Mouse (Mus musculus): ENCODE results near the gene Sh3bgrl2. TPM values are rescaled to one million over a fixed set of nuclear protein-coding genes. Genes with fewer than 3 reads are reported as not detected.

Gene Sh3bgrl2
- polyA plus RNA-seq, 1 experiment = 7.3 TPM

DNA sequence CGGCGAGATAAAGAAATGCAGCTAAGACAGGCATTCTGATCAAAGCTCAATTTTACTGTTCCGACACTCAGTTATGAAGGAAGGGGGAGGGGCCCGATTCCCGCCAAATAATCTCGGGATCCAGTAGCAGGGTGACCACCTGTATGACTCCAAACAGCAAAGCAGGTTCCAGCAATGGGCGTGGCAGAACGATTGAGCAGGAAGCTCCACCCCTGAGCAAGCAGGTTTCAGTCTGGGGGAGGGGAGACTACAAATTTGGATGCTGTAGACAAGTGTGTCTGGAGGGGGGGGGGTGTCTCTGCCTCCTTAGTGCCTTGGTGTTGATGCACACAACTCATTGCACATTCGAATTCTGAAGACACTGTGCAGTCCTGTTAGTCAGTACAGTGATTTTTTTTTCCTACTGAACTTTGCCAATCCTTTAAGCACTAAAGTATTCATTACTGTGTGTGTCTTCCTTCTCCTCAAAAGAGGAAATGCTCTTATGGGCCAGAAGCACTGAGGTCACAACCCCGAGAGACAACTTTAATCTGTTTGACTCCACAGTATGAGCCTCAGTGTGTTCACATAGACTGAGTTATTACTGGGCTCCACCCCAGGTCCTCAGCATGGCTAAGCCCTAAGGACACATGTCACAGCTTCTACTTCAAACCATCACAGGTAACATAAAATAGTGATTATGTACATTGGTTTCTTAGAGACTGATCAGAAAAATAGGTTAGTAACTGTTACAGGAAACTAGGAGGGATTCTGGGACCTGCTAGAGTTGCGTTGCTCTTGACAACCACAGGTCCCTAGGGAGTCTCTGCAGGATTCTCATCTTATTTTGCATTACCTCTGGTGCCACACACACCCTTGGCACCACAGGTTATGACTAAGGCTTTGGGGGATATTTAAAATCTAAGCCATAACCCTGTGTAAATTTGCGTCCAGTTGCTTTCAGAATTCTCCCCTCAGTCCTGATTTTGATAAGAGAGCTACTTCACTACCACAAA lies 133.8 kb downstream of the Sh3bgrl2 start:
- 65% methylated on average over 12 of the region's 12 CpGs for WGBS
- DNase-seq = no peak
- Histone ChIP-seq H3K4me1 (ENCODE audit: control insufficient read depth, insufficient read depth, low read length) (no peaks in the 10 kb centered on the region), H3K4me3 (replicated peaks; ENCODE audit: extremely low read depth, low read depth, low read length) (no peak overlapping the region)
- no peak for TF ChIP-seq CTCF (IDR thresholded peaks at IDR 0.05; ENCODE audit: insufficient read depth, low read length)
- no peak for TF ChIP-seq POLR2A (IDR thresholded peaks at IDR 0.05; ENCODE audit: borderline replicate concordance, extremely low read depth, low read depth, low read length)

DNA sequence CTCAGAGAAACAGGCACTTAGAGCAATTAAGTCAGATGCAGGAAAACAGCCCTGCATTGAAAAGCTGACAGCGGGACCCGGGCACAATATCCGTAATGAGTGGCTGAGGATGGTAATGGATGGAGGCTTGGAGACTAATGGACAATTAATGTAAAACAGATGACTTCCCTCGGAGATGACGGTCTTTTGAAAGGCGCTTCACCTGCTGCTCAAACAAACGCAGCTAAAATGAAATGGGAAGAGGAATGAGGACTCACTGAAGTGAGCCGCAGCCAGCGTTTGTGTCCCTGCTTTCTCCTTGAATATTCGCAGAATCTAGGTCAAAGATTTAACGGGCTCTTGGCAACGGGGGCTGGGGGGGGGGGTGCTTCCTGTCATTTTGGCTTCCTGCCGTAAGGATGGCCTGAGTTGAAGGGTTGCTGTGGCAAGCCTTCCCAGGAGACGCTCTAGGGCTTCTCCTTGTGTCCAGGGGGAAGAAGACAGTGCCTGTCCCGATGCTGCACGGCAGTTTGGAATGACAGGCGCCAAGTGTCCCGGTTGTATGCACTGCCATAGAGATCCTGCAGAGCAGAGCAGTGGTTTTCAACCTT lies 138.5 kb downstream of the Sh3bgrl2 start:
- TF ChIP-seq CTCF (IDR thresholded peaks at IDR 0.05; ENCODE audit: insufficient read depth, low read length) (no peak), POLR2A (IDR thresholded peaks at IDR 0.05; ENCODE audit: borderline replicate concordance, extremely low read depth, low read depth, low read length) (no peak)
- DNase-seq = no peak
- Histone ChIP-seq H3K4me1 (ENCODE audit: control insufficient read depth, insufficient read depth, low read length) (no peaks in the 10 kb centered on the region), H3K4me3 (replicated peaks; ENCODE audit: extremely low read depth, low read depth, low read length) (no peak overlapping the region)
- WGBS = 13% methylated on average over 18 of the region's 18 CpGs

DNA sequence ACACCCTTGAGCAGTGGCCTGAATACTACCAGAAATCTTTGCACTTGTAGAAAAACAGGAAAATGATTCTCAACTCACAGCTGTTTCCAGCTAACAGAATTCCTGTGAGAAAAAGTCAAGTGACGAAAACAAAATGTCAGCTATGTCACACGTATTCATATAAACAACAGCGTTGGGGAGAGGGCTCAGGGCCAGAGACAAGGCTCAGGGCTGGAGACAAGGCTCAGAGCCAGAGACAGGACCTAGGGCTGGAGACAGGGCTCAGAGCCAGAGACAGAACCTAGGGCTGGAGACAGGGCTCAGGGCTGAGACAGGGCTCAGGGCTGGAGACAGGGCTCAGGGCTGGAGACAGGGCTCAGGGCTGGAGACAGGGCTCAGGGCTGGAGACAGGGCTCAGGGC lies 139.8 kb downstream of the Sh3bgrl2 start:
- WGBS = 28% methylated on average over 3 of the region's 3 CpGs
- no peak for DNase-seq
- Histone ChIP-seq H3K4me1 (ENCODE audit: control insufficient read depth, insufficient read depth, low read length) (no peaks in the 10 kb centered on the region), H3K4me3 (replicated peaks; ENCODE audit: extremely low read depth, low read depth, low read length) (no peak overlapping the region)
- TF ChIP-seq POLR2A (IDR thresholded peaks at IDR 0.05; ENCODE audit: borderline replicate concordance, extremely low read depth, low read depth, low read length) = no peak
- no peak for TF ChIP-seq CTCF (IDR thresholded peaks at IDR 0.05; ENCODE audit: insufficient read depth, low read length)

Other genes with a start within 250 kb of the Sh3bgrl2 start
- 0.86 and 1.7 TPM in 2 replicates for gene Lca5, start 107.2 kb upstream of the Sh3bgrl2 start, polyA plus RNA-seq (2012; rRNA removed)

All from lung, adult 2 months (tissue).